Mouse (Mus musculus) adrenal gland (tissue): ENCODE data around the gene Sptbn1.

Experiments
- intact Hi-C: fragments of 180-260 bp; cut with DNase I; formaldehyde crosslinking; loops from one replicate; pipeline ENCODE4 v1.15.1; 2025
- long read RNA-seq, 2 experiments: library from polyadenylated mRNA; unstranded; transcript quantifications; one replicate each; pipeline ENCODE4 v2.0.0; 2020; ENCODE audit warnings: borderline replicate concordance in 1 of 2; ENCODE audit not compliant: insufficient replicate concordance in 1 of 2

Gene Sptbn1
- long read RNA-seq, experiment 1, partial matches to known transcripts: 46 of 57 reads
- long read RNA-seq, experiment 1, other reads (novel, unspliced or antisense): 9 of 57 reads
- long read RNA-seq, experiment 2, partial matches to known transcripts: 47 of 53 reads
- long read RNA-seq, experiment 2, other reads (novel, unspliced or antisense): 5 of 53 reads

DNA sequence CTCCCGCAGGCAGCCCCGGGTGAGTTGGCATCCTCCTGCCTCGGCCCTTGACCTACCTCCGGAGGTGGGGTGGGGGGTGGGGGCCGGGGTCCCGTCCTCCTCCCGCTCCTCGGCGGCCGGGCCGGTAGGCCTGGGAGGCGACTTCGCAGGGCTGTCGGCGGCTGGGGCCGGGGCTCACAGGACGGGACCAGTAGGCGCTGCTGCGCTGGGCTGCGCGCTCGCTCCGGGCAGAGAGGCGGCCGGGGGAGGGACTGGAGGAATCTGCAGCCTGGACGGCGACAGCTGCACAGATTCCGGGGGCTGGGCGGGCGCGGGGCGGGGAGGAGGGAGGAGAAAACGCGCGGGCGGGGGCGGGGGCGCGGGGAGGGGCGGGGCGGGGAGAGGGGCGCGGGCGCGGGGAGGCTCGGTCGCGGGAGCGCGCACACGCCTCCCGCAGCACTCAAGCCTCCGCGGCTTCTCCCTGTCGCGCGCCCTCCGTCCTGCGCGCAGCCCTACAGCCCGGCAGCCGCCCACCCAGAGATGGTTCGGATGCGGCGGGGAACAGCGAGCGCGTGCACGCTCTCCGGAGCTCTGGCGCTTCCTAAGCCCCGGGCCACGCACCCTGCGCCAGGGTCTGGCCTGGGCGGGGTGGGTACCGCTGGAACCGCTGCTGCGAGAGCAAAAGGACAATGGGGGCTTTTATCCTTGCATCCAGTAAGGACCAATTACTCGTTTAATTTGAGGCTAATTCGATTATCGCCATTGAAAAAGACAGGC is at the start of gene Sptbn1:
Sptbn1 (minus strand) TSS at position 284 of the 756 bp plus-strand sequence.
- intact Hi-C loops: no loop called here

DNA sequence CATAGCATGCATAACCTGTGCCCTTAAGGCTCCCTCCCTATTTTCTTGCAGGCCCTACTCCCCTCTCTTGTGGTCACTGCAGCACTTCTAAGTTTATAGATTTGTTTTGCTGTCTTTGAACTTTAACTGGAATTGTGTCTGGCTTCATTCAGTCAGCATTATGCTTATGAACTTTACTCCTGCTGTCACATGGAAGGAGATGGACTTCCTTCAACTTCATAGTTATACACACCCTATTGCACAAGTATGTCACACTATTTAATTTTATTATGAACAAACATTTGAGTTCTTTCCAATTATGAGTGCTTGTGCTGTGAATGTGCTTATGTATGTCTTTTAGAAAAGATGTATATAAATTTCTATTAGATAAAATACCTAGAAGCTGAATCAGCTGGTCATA is 26.3 kb upstream of the Sptbn1 start:
- intact Hi-C loops: no loop called here

DNA sequence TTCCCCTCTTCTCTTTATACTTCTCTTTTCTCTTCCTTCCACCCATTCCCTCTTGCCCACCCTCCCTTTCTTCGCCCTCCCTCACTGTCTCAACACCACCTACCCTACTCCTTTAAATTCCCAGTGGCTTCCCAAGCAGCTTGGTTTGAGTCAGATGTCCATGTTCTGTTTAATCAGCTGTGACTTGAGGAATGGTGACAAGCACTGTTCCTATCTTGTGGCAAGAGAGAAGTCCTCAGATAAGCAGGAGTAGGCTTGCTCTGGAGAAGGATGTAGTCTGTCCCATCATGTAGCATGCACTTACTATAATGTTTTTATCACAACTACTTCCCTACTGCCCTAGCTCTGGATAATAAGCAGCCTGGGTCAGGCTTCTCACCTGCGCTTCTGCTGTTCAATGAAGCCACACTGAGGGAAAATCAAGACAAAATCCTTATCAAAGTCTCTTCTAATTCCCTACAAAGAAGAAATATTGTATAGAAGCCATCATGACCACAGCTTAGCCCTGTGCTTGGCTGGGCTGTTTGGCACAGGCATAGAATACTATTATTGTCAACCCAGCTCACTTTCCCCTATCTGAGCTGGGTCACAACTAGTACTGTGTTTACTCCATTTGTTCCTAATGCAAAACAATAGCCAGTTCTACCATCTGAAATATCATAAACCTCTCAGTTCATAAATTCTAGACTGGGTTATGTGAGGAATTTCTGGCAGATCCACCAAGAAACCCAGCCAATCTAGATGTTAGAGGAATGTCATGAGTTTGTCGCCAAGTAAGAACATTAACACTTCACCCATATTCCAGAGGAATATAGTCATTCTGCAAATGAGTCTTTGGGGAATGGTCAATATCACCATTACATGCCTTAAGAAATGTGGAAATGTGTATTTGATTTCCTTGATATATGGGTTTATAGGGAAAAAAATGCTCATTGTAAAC is 24.5 kb upstream of the Sptbn1 start:
- intact Hi-C loops: no loop called here

- intact Hi-C loops: no loop called here
Measured at GRCm38 (mm10) chr11:30291155-30291554, 23.2 kb upstream of the Sptbn1 start.

DNA sequence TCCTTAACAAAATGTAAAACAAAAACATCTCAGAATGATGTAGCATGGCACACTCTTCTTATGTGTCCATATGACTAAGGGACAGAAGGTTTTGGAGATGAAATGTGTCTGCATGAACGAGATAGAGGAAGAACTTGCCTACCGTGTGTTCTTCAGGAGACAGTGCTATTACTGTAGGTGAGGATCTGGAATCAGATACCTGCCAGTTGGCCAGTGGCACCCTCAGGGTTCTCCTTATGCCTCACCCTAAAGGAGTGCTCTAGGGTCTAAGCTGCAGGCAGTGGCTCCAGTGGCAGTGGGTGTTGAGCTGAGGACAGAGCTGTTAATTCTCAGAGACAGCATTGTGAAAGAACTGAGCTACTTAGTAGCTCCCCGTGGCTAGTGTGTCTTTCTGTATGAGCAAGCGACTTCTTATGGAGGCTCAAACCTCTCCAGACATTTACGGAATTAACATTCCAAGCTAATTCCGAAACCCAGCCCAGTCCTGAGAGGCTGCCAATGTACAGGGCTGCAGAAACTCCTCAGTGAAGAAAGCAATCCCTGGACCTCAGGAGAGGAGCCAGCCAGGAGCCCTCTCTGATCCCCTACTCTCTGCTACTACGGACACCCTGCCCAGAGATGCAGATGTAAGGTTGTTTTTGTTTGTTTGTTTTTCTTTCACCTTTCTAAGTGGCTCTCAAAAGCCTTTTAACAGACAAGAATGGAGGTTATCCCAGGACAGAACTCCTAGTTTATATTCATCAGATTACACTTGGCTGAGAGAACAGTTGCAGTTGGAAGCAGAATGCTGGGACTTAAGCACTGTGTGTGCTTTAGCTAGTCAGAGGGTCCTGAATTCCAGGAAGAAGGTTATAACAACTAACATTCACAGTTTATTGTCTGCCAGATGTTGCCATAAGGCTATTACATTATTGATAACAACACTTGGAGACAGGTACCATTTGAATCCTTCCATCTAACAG is 21.8 kb upstream of the Sptbn1 start:
- intact Hi-C loops: no loop called here

DNA sequence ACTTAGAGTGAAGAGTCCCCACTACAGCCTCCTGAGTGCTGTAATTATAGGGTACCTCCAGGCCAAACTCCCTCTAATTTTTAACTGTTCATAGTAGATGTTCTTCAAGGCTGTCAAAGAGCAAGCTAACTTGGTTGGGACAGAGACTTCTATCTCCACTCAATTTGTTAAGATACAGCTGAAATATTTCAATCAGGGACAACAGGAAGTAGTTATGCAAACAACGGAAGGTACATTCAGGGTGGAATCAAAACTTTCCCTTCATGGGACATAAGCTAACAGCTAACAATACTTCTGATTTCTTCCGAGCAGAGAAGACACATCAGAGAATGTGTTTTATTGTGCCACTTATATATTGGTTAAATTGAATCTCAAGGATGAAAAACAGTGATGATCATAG is 20.1 kb upstream of the Sptbn1 start:
- intact Hi-C loops: no loop called here

DNA sequence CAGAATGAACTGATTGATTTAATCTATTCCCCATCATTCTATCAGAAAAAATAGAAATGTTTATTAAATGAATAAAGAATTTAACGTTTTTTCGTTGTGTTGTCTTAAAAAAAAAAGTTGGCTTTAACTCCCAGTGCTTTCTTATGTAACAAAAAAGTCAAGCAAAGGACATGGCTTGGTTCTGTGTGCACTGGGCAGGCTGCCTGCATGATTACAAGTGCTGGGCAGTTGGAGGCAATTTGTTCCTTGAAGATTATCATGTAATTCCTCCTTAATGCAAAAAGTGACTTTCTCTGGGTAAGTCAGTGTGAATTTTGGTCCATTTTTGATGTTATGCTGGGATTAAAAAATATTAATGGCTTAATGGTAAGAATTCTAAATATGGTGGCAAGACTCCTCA is 15.7 kb upstream of the Sptbn1 start:
- intact Hi-C loops: no loop called here

DNA sequence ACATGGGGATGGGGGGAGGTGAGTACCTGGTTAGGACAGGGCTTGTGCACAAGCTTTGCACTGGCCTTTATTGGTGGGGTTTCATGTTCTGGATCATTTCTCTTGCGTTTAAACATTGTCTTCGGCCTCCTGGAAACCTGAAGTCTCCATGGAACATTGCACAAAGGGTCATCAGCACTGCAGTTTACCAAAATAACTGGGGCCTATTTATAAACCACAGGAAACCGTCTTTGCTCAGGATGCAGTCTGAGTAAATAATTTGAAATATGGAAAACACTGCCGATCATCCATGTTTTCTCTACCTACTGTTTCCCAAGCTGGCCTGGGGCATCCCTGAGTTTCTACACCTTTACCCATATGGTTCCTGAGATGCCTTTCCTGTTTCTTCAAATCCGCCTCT is 13.1 kb upstream of the Sptbn1 start:
- intact Hi-C loops: no loop called here

- intact Hi-C loops: no loop called here
Measured at GRCm38 (mm10) chr11:30279278-30279677, 11.3 kb upstream of the Sptbn1 start.

GRCm38 (mm10) chr11:30275436-30276031 is 7.6 kb upstream of the Sptbn1 start:
- intact Hi-C loops: no loop called here

GRCm38 (mm10) chr11:30269524-30269923 is 1.5 kb upstream of the Sptbn1 start:
- intact Hi-C loops: no loop called here

GRCm38 (mm10) chr11:30268648-30269375 is 837 bp upstream of the Sptbn1 start:
- intact Hi-C loops: no loop called here

- intact Hi-C loops: no loop called here
Measured at GRCm38 (mm10) chr11:30267036-30267891, 711 bp downstream of the Sptbn1 start.

DNA sequence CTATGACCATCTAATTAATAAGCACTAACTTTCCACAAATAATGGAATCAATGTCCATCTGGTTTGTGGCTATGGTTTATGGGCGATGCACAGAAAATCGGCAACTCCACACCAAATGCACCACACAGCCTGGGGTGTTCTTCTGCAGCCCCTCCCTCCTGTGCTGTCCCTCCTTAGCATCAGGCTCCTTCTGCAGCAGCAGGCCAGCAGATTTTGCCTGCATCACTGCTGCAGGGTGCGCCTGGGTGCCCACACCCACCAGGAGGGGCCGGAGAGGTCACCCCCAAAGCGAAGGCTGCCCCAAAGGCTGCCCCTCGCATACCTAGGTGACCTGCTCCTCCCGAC is 1.3 kb downstream of the Sptbn1 start:
- intact Hi-C loops: no loop called here

- intact Hi-C loops: no loop called here
Measured at GRCm38 (mm10) chr11:30265666-30266065, 2.3 kb downstream of the Sptbn1 start.

DNA sequence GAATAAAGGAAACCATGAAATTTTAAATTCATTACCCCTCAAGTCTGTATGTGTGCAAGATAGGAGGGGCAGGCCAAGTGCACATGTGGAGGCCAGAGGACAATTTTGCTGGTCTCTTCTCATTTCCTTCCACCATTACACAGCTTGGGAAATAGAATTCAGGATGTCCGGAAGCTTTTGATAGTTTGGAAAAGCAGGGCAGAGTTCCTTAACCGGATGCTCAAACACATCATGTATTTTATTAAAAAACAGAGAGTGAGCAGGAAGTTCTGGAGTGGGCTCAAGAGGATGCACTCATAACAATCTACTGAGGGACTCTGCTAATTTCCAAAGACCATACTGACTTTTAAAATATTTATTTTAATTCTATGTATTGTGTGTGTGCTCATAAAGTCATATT is 4.3 kb downstream of the Sptbn1 start:
- intact Hi-C loops: no loop called here

GRCm38 (mm10) chr11:30258739-30259350 is 9.1 kb downstream of the Sptbn1 start:
- intact Hi-C loops: no loop called here

DNA sequence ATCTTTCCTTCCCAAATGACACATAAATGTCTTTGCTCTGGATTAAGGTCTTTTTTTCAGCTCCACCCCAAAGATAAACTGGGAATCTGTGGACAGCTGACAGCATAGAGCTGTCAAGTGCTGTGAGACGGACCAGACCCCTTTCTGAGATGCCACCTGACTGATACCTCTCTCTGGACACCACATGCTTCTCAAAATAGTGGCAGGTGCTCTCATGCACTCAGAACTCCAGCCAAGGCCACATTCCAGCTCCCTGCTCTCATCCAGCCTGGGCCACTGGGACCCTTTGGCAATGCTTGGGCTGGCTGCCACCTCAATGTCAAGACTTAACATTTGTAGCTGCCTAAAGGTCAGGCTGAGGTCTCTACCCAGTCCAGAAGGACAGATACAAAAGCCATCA is 10.2 kb downstream of the Sptbn1 start:
- intact Hi-C loops: no loop called here
